Mouse (Mus musculus) cerebellum, adult 9-10 months (tissue): Measurements from ENCODE around the gene Snx18.

ENCODE experiments used
- DNase-seq: peaks from one replicate; pipeline ENCODE4 v3.0.0; 2022

Gene Snx18

DNA sequence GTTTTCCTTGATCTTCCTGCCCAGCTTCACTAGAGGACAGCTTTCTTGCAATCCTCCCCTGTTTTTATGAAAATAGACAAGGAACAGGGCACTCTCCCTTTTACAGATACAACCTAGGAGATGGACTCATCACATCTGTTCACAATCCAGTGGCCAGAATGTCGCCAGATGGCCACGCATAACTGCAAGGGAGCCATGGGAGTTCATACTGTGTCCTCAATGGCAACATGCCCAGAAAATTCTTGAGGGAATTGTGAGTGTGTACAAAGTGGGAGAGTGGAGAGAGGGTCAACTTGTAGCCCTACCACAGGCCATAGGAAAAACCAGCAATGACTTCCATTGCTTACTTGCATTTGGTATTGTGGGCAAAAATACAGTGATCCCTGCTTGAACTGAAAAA lies 63.1 kb downstream of the Snx18 start:
- no peak for DNase-seq

DNA sequence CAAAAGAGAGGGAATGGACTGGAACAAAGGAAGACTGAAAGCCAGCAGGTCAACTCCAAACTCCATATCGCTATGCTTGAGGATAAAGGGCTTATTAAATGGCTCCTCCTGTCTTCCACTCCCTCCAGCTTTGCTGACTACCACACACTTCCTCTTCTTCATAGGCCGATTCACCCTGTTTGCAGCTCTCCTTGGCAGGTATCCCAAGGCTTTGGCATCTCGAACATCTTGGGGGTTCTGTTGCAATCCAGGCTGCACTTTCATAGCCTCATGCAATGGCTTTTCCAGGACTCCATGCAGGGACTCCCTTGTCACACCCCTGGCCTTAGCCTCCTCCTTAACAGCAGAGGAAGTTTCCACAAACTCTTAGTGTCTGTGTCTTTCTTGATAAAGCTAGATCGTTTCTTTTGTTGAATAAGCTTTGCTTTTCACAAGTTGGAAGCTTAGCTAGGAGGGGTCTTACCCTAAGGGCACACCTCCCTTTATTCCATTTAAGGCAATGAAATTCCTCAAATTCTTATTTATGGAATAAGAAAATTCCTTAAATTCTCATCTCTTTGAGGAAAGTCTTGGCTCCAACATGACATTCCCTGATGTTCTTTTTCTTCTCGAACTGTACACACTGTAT lies 64.6 kb downstream of the Snx18 start:
- no peak for DNase-seq

DNA sequence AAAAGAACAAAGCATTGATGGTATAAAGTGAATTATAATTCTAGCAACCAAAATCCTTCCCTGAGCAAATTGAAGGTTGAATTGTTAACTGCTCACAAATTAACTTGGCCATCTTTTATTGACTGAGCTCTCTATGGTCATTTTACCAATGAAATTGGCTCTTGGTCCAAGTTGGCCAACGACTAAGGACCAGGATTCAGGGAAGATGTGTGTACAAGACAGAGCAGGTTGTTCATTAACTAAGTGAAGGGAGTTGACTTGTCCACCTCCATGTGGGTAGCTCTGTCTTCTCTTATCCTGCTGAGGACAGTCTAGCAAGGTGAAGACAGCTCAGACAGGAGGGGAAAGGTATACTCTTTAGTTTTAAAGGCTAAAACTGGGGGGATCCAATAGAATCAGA lies 66.0 kb downstream of the Snx18 start:
- no peak for DNase-seq

DNA sequence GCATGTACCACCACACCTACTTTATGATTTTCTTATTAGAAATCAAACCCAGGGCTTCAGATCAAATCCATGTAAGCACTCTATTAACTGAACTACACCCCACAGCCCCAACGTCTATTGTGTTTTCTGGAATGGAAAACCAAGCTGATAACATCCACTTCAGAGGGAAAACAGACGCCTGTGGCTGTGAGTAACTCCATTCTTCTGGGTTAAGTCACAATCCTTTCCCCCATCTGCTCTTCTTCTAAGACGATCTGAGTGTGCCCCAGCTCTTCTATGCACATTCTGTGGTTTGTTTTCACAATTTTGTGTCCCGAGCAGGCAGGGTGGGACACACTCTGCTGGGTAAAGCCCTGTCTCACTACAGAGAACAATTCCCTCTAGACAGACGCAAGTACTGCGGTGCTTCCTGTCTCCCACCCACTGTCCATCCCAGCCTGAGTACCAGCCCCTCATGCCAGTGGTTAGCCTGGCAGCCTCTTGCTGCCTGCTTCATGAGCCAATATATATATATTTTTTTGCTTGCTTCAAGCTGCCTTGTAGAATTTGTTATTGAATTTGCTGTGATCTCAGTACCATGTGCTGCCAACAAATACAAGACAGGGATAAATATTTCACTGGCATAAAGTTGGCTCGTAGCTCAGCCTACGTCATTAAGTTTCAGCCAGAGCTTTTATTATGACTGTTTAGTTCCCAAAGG lies 67.3 kb downstream of the Snx18 start:
- no peak for DNase-seq

DNA sequence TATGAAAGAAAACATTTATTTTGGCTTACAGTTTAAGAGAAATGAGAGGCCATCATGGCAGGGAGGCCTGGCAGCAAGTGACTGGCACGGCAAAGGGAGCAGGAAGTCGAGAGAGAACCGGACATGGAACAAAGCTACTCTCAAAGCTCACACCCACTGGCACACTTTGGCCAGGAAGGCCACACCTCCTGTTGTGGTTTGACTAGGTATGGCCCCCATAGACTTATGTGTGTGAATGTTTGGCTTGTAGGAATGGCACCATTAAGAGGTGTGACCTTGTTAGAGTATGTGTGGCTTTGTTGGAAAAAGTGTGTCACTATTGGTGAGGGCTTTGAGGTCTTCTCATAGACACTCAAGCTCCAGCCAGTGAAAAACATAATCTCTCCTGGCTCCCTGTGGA lies 69.3 kb downstream of the Snx18 start:
- no peak for DNase-seq

DNA sequence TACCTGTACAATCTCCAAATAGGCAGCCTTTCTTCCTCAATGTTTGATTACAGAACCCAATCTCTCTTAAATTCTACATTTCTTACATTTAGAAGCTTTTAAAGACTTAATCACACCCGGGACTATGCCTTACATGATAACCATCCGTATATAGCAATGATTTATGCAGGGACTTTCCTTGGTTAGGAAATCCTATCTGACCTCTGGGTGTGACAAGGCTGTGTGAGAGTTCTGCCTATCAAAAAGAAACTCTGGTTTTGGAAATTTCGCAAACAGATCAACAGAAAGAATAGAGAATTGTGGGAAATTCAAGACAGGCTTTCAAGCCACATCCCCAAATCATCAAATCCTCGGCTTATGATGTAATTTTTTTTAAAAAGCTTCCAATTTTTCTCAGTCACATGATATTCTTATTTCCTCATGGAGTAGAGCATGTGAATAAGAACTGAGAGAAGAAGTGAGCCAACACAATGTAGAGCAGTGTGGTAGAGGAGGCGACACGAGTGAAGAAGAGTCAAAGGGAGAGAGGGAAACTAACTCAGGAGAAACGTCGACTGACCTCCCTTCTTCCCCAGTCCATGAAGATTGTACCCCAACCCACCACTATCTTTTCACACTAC lies 70.4 kb downstream of the Snx18 start:
- no peak for DNase-seq

DNA sequence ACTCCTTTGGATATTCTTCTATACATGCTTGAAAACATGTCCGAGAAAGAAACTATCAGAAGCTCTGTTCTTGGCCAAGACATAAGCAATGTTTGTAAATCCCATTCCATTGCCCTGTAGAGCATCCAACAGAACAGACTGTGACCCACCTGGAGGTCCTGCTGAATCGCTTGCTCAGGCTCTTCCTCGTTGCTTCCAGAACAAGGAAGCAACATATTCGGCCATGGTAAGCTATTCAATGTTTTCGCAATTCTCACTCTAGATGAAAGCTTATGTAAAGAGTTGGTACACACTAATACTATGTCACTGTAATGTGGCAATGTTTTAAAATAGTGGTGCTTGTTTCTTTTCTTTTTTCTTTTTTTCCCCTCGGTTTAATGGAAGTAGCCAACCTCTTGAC lies 76.0 kb downstream of the Snx18 start:
- peak; percentile 65 for DNase-seq
